Mouse (Mus musculus): ENCODE measurements at regions not wholly inside any gene's neighbourhood (a gene's known extent, or its start where the extent isn't known, plus 50 kb on each side); places are given as distances from the start of the nearest gene placed in this dataset.

DNA sequence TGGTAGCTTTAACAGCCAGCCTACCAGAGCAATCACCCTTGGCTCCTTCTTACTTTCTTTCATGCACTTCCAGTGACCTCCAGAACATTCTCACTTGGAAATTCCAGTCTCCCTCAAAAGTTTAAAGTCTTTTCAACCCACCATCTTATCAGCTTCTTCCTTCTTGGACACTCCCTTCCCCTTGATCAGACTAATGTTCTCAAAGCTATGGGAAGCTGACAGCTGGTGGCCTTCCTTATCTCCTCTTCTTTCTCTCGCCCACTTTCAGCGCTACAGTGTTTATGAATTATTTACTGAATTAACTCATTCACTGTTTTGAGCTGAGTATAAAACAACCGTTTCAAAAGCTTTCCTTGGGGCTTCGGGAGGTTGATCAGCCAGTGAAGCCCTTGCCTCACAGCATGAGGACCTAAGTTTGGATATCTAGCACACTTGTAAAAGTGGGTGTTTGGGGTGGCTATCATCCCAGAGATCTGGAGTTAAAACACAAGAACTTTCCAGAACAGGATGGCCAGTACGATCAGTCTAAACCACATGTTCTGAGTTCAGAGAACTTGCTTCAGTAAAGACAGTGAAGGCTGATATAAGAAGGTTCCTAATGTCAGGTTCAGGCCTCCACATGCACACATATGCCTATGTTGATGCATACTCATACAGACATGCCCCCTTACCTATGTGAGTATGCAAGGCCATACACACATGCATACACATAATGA lies 59.7 kb upstream of the Ikzf2 start:
- no peak for DNase-seq
- intact Hi-C loops (cut with DNase I), result no loop called here

GRCm38 (mm10) chr1:69752724-69753123 lies 65.7 kb upstream of the Ikzf2 start:
- intact Hi-C loops (cut with DNase I), result no loop called here
- no peak for DNase-seq

- intact Hi-C loops (cut with DNase I), result no loop called here
- DNase-seq, result no peak
These were observed 69.1 kb upstream of the Spag16 start for GRCm38 (mm10) chr1:69757702-69758101.

GRCm38 (mm10) chr1:69759544-69759943 lies 67.2 kb upstream of the Spag16 start:
- DNase-seq, result no peak
- intact Hi-C loops (cut with DNase I), result no loop called here

GRCm38 (mm10) chr1:69768714-69769113 lies 58.1 kb upstream of the Spag16 start:
- intact Hi-C loops (cut with DNase I), result no loop called here

DNA sequence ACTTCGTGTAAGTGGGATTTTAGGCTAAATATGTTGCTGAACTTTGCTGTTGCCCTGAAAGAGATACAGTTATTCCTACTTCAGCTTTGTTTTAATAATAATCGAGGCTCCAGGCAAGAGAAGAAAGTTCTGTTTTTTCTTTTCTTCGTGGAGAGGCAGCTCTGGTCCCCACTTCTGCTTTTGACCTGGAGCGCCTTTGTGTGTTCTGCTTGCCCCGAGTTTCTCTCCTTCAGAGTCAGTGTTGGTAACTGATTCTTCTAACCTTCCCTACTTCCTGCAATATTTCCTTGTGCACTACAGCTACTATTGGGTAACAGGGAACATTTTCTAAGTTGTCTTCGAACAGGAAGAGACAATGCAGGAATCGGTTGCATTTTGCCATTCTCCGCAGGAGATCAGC lies 56.6 kb upstream of the Spag16 start:
- intact Hi-C loops (cut with DNase I), result no loop called here
- no peak for DNase-seq

More at GRCm38 (mm10) chr1:69768714-69769113, 58.1 kb upstream of the Spag16 start:
- no peak for DNase-seq

- DNase-seq, result no peak
- intact Hi-C loops (cut with DNase I), result no loop called here
These were observed 55.3 kb upstream of the Spag16 start for GRCm38 (mm10) chr1:69771436-69771835.

GRCm38 (mm10) chr1:69775589-69775988 lies 51.2 kb upstream of the Spag16 start:
- DNase-seq, result no peak
- intact Hi-C loops (cut with DNase I), result loop anchor here (5.0 kb wide), 1 partner anchor 533 kb away; no protein-coding TSS in a partner anchor

All from gastrocnemius, postnatal 36 days (tissue).